Mouse (Mus musculus): ENCODE data around the gene Gm42906. TPM values are rescaled to one million over a fixed set of nuclear protein-coding genes. Genes with fewer than 3 reads are reported as not detected.

Gm42906 gene
- total and polyA plus RNA-seq, 3 experiments = not detected

DNA sequence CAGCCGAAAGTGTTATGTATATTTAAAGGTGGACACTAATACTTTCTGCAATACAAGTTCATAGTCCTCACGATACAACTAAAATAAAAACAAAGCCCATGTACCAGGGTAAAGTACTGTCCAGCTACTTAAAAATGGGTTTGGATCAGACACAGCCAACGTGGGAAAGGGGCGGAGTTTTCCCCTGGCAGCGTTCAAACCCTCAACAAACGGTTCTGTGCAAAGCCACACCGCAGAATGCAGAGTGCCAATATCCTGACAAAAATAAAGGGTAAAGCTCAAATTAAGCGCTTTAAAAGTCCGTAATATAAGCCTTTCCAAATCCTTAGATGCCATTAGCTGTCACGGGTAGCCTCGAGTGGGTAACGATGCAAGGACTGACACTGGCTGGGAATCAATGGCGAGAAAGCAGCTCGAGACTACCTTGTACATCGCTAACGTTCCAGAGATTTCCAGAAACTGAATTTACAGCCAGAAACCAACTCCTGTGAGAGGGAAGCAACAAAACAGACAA, 60.0 kb downstream of the Gm42906 start:
- Histone ChIP-seq H3K4me3 (replicated peaks in 1 of 3; ENCODE audit: low read depth in 2 of 3, low read length in 2 of 3, poor library complexity in 1 of 3) (peak overlapping the region; percentile 57 to 71 (median 68)), H3K9ac (ENCODE audit: insufficient read depth, low read depth) (peak overlapping the region; percentile 87), H3K4me1 (ENCODE audit: control insufficient read depth in 1 of 2, insufficient read depth in 2 of 2) (peaks cover 0 to 23% of the 10 kb centered on the region in 2 experiments; a peak in 2 of 4 replicates), H3K27ac (ENCODE audit: insufficient read depth, low read depth) (peak overlapping the region; percentile 21; the same call in 1 of the 2 replicates), H3K4me2 (ENCODE audit: insufficient read depth, low read depth, poor library complexity, severe bottlenecking) (peak overlapping the region; percentile 87), H3K79me2 (replicated peaks; ENCODE audit: control insufficient read depth, extremely low read depth, insufficient read depth, poor library complexity, severe bottlenecking) (peaks cover 3% of the 10 kb centered on the region; the same call in 1 of the 2 replicates), H3K9me3 (replicated peaks; ENCODE audit: low read length) (no peaks in the 10 kb centered on the region), H3K27me3 (replicated peaks) (no peaks in the 10 kb centered on the region), H3K36me3 (replicated peaks in 1 of 2; ENCODE audit: control insufficient read depth in 1 of 2, insufficient read depth in 1 of 2, low read length in 1 of 2) (no peaks in the 10 kb centered on the region)
- DNase-seq (ENCODE audit: extremely low read depth) = peak; percentile 71
- in situ Hi-C loops (cut with MboI; ENCODE audit: low pct_ligation_motif_present, low pct_unique_long_range_greater_than_20kb, low sequenced_read_pairs) (loop anchor here (5.0 kb wide), 1 partner anchor 241 kb away; no protein-coding TSS in a partner anchor), dilution Hi-C loops (cut with MboI; ENCODE audit: extremely low pct_ligation_motif_present, extremely low pct_unique_long_range_greater_than_20kb, low sequenced_read_pairs) (no loop called here)
- no peak for TF ChIP-seq USF1 (IDR thresholded peaks at IDR 0.05; ENCODE audit: low read depth, low read length)
- TF ChIP-seq E2F4 (IDR thresholded peaks at IDR 0.05; ENCODE audit: insufficient replicate concordance, low read depth, low read length) = no peak

DNA sequence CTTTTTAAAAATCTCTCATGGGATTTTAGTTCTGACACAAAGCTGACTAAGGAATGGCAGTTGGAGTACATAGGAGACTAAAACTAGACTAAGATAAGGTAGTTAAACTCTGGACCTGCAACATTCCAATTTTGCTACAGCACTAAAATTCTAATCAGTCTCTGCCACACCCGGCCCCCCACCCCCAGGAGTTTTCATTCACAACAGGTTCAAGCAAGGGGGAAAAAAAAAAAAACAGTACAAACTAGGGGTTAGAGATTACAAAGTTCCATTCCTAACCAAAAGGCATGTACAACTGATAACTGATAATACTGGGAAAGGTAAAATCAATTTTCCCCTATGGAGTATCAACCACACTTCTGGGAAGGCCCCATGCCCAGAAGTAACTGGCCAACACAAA, 60.6 kb downstream of the Gm42906 start:
- no peak for DNase-seq (ENCODE audit: extremely low read depth)
- dilution Hi-C loops (cut with MboI; ENCODE audit: extremely low pct_ligation_motif_present, extremely low pct_unique_long_range_greater_than_20kb, low sequenced_read_pairs) = no loop called here
- Histone ChIP-seq H3K4me3 (replicated peaks in 1 of 3; ENCODE audit: low read depth in 2 of 3, low read length in 2 of 3, poor library complexity in 1 of 3) (peak overlapping the region; percentile 57 to 71 (median 68)), H3K9me3 (replicated peaks; ENCODE audit: low read length) (no peaks in the 10 kb centered on the region), H3K27me3 (replicated peaks) (no peaks in the 10 kb centered on the region), H3K9ac (ENCODE audit: insufficient read depth, low read depth) (peak overlapping the region; percentile 87), H3K4me1 (ENCODE audit: control insufficient read depth in 1 of 2, insufficient read depth in 2 of 2) (peaks cover 0 to 23% of the 10 kb centered on the region in 2 experiments; a peak in 2 of 4 replicates), H3K4me2 (ENCODE audit: insufficient read depth, low read depth, poor library complexity, severe bottlenecking) (peak overlapping the region; percentile 87), H3K27ac (ENCODE audit: insufficient read depth, low read depth) (no peak overlapping the region), H3K36me3 (replicated peaks in 1 of 2; ENCODE audit: control insufficient read depth in 1 of 2, insufficient read depth in 1 of 2, low read length in 1 of 2) (no peaks in the 10 kb centered on the region), H3K79me2 (replicated peaks; ENCODE audit: control insufficient read depth, extremely low read depth, insufficient read depth, poor library complexity, severe bottlenecking) (peaks cover 3% of the 10 kb centered on the region; the same call in 1 of the 2 replicates)
- TF ChIP-seq IRF4 (IDR thresholded peaks at IDR 0.05; ENCODE audit: low read depth, low read length) (no peak), ZNF384 (IDR thresholded peaks at IDR 0.05; ENCODE audit: low read depth, low read length) (peak; percentile 9; the same call in 1 of the 2 replicates)
- in situ Hi-C loops (cut with MboI; ENCODE audit: low pct_ligation_motif_present, low pct_unique_long_range_greater_than_20kb, low sequenced_read_pairs) = loop anchor here (5.0 kb wide), 1 partner anchor 240 kb away; no protein-coding TSS in a partner anchor

DNA sequence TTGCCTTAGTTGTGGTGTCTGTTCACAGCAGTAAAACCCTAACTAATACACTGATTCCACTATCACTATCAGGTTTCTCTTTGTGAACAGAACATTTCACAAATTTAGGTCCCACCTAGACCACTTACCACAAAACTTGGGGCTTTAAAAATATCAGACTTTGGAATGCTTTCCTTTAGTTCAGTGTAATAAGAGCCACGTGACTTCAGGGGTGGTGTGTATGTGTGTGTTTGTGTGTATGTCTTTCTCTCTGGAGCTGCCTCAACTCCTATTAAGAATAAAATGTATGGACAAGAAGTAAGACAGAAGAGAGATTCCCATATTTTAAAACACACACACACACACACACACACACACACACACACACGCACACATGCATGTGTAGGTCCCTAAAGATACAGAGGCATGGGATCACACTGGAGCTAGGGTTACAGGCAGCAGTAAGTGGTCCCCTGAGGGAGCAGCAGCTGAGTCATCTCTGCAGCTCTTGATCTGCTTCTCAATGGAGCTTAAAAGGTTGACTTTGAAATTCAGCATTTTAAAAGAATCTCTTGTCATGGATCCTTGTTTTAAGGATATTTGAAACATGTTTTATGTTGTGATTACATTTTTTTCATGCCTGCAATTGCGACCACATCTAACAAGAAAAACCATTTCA, 64.5 kb downstream of the Gm42906 start:
- dilution Hi-C loops (cut with MboI; ENCODE audit: extremely low pct_ligation_motif_present, extremely low pct_unique_long_range_greater_than_20kb, low sequenced_read_pairs) (no loop called here), in situ Hi-C loops (cut with MboI; ENCODE audit: low pct_ligation_motif_present, low pct_unique_long_range_greater_than_20kb, low sequenced_read_pairs) (no loop called here)
- no peak overlapping the region for H3K9ac ChIP-seq (ENCODE audit: insufficient read depth, low read depth)
- H3K4me2 ChIP-seq (ENCODE audit: insufficient read depth, low read depth, poor library complexity, severe bottlenecking) = no peak overlapping the region
- no peaks in the 10 kb centered on the region for H3K9me3 ChIP-seq (replicated peaks; ENCODE audit: low read length)
- H3K27me3 ChIP-seq (replicated peaks) = no peaks in the 10 kb centered on the region
- H3K27ac ChIP-seq (ENCODE audit: insufficient read depth, low read depth) = no peak overlapping the region
- peaks cover 0 to 13% of the 10 kb centered on the region in 2 experiments; a peak in 1 of 4 replicates for H3K4me1 ChIP-seq (ENCODE audit: control insufficient read depth in 1 of 2, insufficient read depth in 2 of 2)
- H3K36me3 ChIP-seq (replicated peaks in 1 of 2; ENCODE audit: control insufficient read depth in 1 of 2, insufficient read depth in 1 of 2, low read length in 1 of 2) = no peaks in the 10 kb centered on the region
- peak; percentile 33 for DNase-seq (ENCODE audit: extremely low read depth)
- no peak for TF ChIP-seq MAFK (IDR thresholded peaks at IDR 0.05; ENCODE audit: insufficient replicate concordance, low read length)
- no peak for TF ChIP-seq GABPA (IDR thresholded peaks at IDR 0.05; ENCODE audit: insufficient replicate concordance, low read depth, low read length)
- TF ChIP-seq IRF4 (IDR thresholded peaks at IDR 0.05; ENCODE audit: low read depth, low read length) = no peak
- no peak for TF ChIP-seq MAX (IDR thresholded peaks at IDR 0.05; ENCODE audit: low read length)
- TF ChIP-seq USF1 (IDR thresholded peaks at IDR 0.05; ENCODE audit: low read depth, low read length) = no peak
- TF ChIP-seq RCOR1 (conservative IDR thresholded peaks at IDR 0.05; ENCODE audit: low read depth, low read length) = no peak
- TF ChIP-seq ZNF384 (IDR thresholded peaks at IDR 0.05; ENCODE audit: low read depth, low read length) = no peak
- no peak for TF ChIP-seq PAX5 (IDR thresholded peaks at IDR 0.05; ENCODE audit: low read length)
- TF ChIP-seq CTCF (conservative IDR thresholded peaks at IDR 0.05 in 1 of 2, IDR thresholded peaks at IDR 0.05 in 1 of 2; ENCODE audit: low read depth in 2 of 2, low read length in 2 of 2) = no peak
- TF ChIP-seq ELF1 (IDR thresholded peaks at IDR 0.05; ENCODE audit: low read depth, low read length) = no peak
- no peak for TF ChIP-seq SMC3 (IDR thresholded peaks at IDR 0.05; ENCODE audit: low read depth, low read length)
- no peak for TF ChIP-seq JUN (IDR thresholded peaks at IDR 0.05; ENCODE audit: insufficient read depth, low read depth, low read length)
- peaks cover 3% of the 10 kb centered on the region; the same call in 1 of the 2 replicates for H3K79me2 ChIP-seq (replicated peaks; ENCODE audit: control insufficient read depth, extremely low read depth, insufficient read depth, poor library complexity, severe bottlenecking)
- no peak overlapping the region for H3K4me3 ChIP-seq (replicated peaks in 1 of 3; ENCODE audit: low read depth in 2 of 3, low read length in 2 of 3, poor library complexity in 1 of 3)
